Mouse (Mus musculus): ENCODE measurements around the gene Cela3a. TPM values are rescaled to one million over a fixed set of nuclear protein-coding genes. Genes with fewer than 3 reads are reported as not detected.

Cela3a gene
- polyA plus RNA-seq, 1 experiment from 2014 or later, result not detected

DNA sequence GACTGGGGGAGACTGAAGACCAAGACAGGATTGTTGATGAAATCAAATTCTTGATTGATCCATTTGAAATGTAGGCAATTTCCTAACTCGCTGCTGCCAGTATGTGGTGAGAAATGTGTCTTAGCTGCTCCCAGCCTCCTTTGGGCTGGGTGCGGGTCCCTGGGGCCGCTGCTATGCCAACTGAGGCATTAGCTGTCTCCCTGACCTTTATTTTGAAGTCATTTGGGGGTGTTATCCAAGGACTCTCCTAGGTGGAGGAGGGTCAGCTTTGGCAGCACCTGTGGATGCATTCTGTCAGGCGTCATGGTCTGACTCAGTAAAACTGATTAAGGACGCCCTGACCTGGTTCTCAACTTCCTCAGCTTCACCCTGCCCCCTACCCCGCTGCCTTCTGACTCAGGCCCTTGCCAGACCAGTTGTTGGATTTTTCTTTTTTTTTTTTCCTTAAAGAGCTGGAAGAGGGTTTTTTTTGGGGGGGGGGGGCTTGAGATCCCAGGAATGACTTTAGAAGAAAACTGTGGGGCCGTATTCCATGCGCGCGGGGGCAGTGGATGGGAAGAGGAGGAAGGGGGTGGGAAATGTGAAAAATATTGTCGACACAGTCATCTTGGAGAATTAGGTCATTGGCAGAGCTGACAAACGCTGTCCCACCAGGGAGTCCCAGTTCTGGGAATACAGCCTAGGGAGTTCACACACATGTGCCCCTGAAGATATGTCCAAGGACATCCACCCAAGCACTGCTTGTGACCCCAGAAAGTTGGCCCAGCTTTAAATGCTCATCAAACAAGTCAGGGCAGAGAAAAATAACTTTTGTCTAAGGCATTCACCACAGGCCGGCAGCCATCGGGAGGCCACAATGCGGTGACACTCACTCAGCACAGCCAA, 12.7 kb downstream of the Cela3a start:
- Histone ChIP-seq H3K4me3 (ENCODE audit: low read depth, low read length) (no peak overlapping the region), H3K4me1 (replicated peaks; ENCODE audit: control insufficient read depth, insufficient read depth, low read length) (no peaks in the 10 kb centered on the region), H3K4me2 (no peak overlapping the region), H3K36me3 (ENCODE audit: control insufficient read depth, insufficient read depth, low read length) (no peaks in the 10 kb centered on the region), H3K27me3 (replicated peaks; ENCODE audit: control insufficient read depth, insufficient read depth, low read length) (no peaks in the 10 kb centered on the region), H3K9ac (ENCODE audit: low read depth, low read length) (no peak overlapping the region), H3K27ac (ENCODE audit: low read depth, low read length) (no peak overlapping the region), H3K9me3 (ENCODE audit: control insufficient read depth, low read length) (no peaks in the 10 kb centered on the region)
- ATAC-seq (replicated peaks; ENCODE audit: low FRiP score) (no peak), DNase-seq (ENCODE audit: low spot score) (no peak)
- 73% methylated on average over 15 of the region's 15 CpGs for WGBS

DNA sequence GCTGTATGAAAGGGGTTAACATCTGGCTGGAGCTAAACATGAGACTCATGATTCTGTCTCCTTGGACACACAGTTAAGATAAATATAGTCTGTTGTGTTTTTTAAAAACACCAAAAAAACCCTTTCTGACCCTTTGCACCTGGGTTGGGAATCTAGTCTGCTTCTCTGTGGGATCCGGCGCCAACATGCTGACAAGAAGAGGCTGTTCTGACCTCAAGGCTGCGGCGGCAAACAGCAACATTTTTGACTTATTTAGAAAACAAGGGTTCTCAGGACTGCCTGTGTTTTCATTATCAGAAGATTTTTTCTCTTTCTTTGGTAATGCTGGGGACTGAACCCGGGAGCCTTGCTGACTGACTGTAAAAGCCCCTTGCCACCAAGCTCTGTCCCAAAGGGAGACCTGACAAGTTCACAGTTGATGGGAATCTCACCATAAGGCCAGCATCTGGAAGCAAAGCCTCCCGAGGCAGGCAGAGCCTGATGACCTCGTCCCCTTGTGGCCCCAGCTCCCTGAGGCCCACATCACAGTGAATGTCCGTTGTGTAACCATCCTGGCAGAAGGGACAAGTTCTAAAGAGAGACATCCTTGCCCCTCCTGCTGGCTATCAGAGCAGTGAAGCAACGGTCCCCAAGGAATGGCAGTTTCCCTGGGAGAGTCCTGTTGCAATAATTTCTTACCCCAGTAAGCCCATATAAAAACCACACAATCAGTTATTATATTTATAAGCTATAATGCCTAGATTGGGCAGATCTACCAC, 16.0 kb downstream of the Cela3a start:
- Histone ChIP-seq H3K4me2 (no peak overlapping the region), H3K4me3 (ENCODE audit: low read depth, low read length) (no peak overlapping the region), H3K27ac (ENCODE audit: low read depth, low read length) (no peak overlapping the region), H3K27me3 (replicated peaks; ENCODE audit: control insufficient read depth, insufficient read depth, low read length) (no peaks in the 10 kb centered on the region), H3K36me3 (ENCODE audit: control insufficient read depth, insufficient read depth, low read length) (peaks cover 3% of the 10 kb centered on the region; the same call in 1 of the 2 replicates), H3K9me3 (ENCODE audit: control insufficient read depth, low read length) (no peaks in the 10 kb centered on the region), H3K4me1 (replicated peaks; ENCODE audit: control insufficient read depth, insufficient read depth, low read length) (peaks cover 5% of the 10 kb centered on the region), H3K9ac (ENCODE audit: low read depth, low read length) (no peak overlapping the region)
- ATAC-seq (replicated peaks; ENCODE audit: low FRiP score), result no peak
- DNase-seq (ENCODE audit: low spot score), result no peak
- WGBS, result 66% methylated on average over 9 of the region's 9 CpGs

- no peak overlapping the region for H3K4me2 ChIP-seq
- no peak for ATAC-seq (replicated peaks; ENCODE audit: low FRiP score)
- 83% methylated on average over 9 of the region's 9 CpGs for WGBS
- no peaks in the 10 kb centered on the region for H3K27me3 ChIP-seq (replicated peaks; ENCODE audit: control insufficient read depth, insufficient read depth, low read length)
- H3K36me3 ChIP-seq (ENCODE audit: control insufficient read depth, insufficient read depth, low read length), result peaks cover 3% of the 10 kb centered on the region; the same call in 1 of the 2 replicates
- no peak overlapping the region for H3K27ac ChIP-seq (ENCODE audit: low read depth, low read length)
- H3K9ac ChIP-seq (ENCODE audit: low read depth, low read length), result no peak overlapping the region
- DNase-seq (ENCODE audit: low spot score), result no peak
- H3K4me3 ChIP-seq (ENCODE audit: low read depth, low read length), result no peak overlapping the region
- H3K9me3 ChIP-seq (ENCODE audit: control insufficient read depth, low read length), result no peaks in the 10 kb centered on the region
- H3K4me1 ChIP-seq (replicated peaks; ENCODE audit: control insufficient read depth, insufficient read depth, low read length), result peaks cover 5% of the 10 kb centered on the region
Measured at GRCm38 (mm10) chr4:137392874-137393273, 16.7 kb downstream of the Cela3a start.

GRCm38 (mm10) chr4:137391287-137391686, 18.3 kb downstream of the Cela3a start:
- Histone ChIP-seq H3K36me3 (ENCODE audit: control insufficient read depth, insufficient read depth, low read length) (peaks cover 3% of the 10 kb centered on the region; the same call in 1 of the 2 replicates), H3K4me3 (ENCODE audit: low read depth, low read length) (no peak overlapping the region), H3K4me2 (no peak overlapping the region), H3K27ac (ENCODE audit: low read depth, low read length) (no peak overlapping the region), H3K27me3 (replicated peaks; ENCODE audit: control insufficient read depth, insufficient read depth, low read length) (no peaks in the 10 kb centered on the region), H3K9ac (ENCODE audit: low read depth, low read length) (no peak overlapping the region), H3K9me3 (ENCODE audit: control insufficient read depth, low read length) (no peaks in the 10 kb centered on the region), H3K4me1 (replicated peaks; ENCODE audit: control insufficient read depth, insufficient read depth, low read length) (peaks cover 5% of the 10 kb centered on the region)
- 90% methylated on average over 3 of the region's 3 CpGs for WGBS
- DNase-seq (ENCODE audit: low spot score), result no peak
- ATAC-seq (replicated peaks; ENCODE audit: low FRiP score), result no peak

DNA sequence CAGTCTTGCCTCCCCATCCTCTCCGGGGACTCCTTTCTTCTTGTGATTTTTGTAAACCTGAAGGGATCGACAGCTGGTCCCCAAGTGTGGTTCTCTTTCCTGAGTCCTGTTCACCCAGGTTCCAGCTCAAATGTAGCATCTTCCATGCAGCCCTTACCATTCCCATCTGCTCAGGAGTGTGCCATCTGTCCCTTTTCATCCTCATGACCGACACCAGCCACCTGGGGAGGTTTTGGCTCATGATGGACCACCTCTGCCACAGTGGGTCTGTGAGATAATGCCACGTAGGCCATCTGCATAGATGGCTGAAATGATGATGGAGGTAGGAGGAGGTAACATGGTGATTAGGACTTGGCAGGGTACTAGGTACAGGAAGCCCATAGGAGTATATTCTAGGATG, 19.4 kb downstream of the Cela3a start:
- Histone ChIP-seq H3K9ac (ENCODE audit: low read depth, low read length) (no peak overlapping the region), H3K9me3 (ENCODE audit: control insufficient read depth, low read length) (no peaks in the 10 kb centered on the region), H3K4me2 (no peak overlapping the region), H3K27me3 (replicated peaks; ENCODE audit: control insufficient read depth, insufficient read depth, low read length) (no peaks in the 10 kb centered on the region), H3K36me3 (ENCODE audit: control insufficient read depth, insufficient read depth, low read length) (peaks cover 3% of the 10 kb centered on the region; the same call in 1 of the 2 replicates), H3K4me1 (replicated peaks; ENCODE audit: control insufficient read depth, insufficient read depth, low read length) (peaks cover 5% of the 10 kb centered on the region), H3K27ac (ENCODE audit: low read depth, low read length) (no peak overlapping the region), H3K4me3 (ENCODE audit: low read depth, low read length) (no peak overlapping the region)
- ATAC-seq (replicated peaks; ENCODE audit: low FRiP score) (no peak), DNase-seq (ENCODE audit: low spot score) (no peak)
- 93% methylated on average over 4 of the region's 4 CpGs for WGBS

DNA sequence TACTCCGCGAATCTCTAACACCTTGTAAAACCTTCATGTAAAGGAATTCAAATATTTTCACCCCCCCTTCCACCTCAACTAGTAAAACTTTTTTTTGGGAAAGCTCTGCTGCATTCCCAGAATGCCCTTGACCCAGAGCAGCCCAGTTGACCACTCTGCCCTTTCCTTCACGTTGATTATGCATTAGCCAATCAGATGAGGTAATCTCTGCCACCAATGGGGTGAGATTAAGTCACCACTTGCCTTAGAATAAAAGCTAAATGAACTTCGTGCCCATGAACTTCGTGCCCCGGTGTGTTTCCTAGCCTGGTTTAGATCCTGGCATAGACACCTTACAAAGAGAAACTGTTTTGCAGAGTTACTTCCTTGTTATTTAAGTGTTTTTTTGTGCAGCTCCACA, 20.6 kb downstream of the Cela3a start:
- WGBS, result 38% methylated on average over 6 of the region's 6 CpGs
- ATAC-seq (replicated peaks; ENCODE audit: low FRiP score) (no peak), DNase-seq (ENCODE audit: low spot score) (no peak)
- Histone ChIP-seq H3K9ac (ENCODE audit: low read depth, low read length) (peak overlapping the region; percentile 90; the same call in 1 of the 2 replicates), H3K36me3 (ENCODE audit: control insufficient read depth, insufficient read depth, low read length) (peaks cover 3% of the 10 kb centered on the region; the same call in 1 of the 2 replicates), H3K9me3 (ENCODE audit: control insufficient read depth, low read length) (no peaks in the 10 kb centered on the region), H3K27ac (ENCODE audit: low read depth, low read length) (peak overlapping the region; percentile 98), H3K27me3 (replicated peaks; ENCODE audit: control insufficient read depth, insufficient read depth, low read length) (no peaks in the 10 kb centered on the region), H3K4me1 (replicated peaks; ENCODE audit: control insufficient read depth, insufficient read depth, low read length) (peaks cover 5% of the 10 kb centered on the region), H3K4me3 (ENCODE audit: low read depth, low read length) (peak overlapping the region; percentile 77), H3K4me2 (peak overlapping the region; percentile 71)

DNA sequence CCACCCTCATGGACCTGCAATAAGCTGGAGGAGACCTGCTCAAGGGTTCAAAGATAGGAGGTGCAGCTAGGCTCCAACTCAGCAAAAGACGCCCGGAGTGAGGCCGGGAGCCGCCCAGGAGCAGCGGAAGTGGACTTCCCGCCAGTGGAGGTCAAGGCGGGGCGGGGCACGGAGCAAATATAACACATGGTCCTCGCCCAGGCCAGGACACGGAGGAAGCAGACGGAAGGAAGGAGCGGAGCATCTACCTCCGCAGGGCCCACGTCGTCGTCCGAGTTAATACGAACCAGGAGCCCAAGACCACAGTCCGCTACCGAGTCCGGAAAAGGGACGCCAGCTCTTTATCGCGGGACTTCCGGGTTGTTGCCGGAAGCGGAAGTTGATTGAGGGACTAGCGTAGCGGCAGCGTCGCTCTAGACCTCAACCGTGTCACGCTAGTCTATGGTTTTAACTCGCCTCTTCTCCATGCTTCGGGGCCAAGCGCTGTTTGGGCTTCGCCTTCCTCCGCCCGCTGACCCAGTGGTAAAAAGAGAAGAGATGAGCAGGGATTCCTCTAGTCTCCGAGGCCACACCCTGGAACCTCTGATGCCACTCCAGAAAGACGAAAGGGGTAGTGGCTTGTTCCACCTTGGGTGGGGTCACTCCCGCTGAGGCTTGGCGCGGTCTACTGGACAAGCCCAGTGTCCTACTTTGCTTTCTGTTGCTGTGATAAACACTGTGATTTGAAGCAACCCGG, 21.4 kb downstream of the Cela3a start:
- peaks cover 3% of the 10 kb centered on the region; the same call in 1 of the 2 replicates for H3K36me3 ChIP-seq (ENCODE audit: control insufficient read depth, insufficient read depth, low read length)
- H3K27me3 ChIP-seq (replicated peaks; ENCODE audit: control insufficient read depth, insufficient read depth, low read length), result no peaks in the 10 kb centered on the region
- DNase-seq (ENCODE audit: low spot score) (peak; percentile 92), ATAC-seq (replicated peaks; ENCODE audit: low FRiP score) (peak; percentile 87)
- peak overlapping the region; percentile 77 for H3K4me3 ChIP-seq (ENCODE audit: low read depth, low read length)
- peak overlapping the region; percentile 90 for H3K9ac ChIP-seq (ENCODE audit: low read depth, low read length)
- under 1% methylated on average over 46 of the region's 46 CpGs for WGBS
- H3K4me1 ChIP-seq (replicated peaks; ENCODE audit: control insufficient read depth, insufficient read depth, low read length), result peaks cover 5% of the 10 kb centered on the region
- peak overlapping the region; percentile 98 for H3K27ac ChIP-seq (ENCODE audit: low read depth, low read length)
- H3K4me2 ChIP-seq, result peak overlapping the region; percentile 71
- H3K9me3 ChIP-seq (ENCODE audit: control insufficient read depth, low read length), result no peaks in the 10 kb centered on the region

DNA sequence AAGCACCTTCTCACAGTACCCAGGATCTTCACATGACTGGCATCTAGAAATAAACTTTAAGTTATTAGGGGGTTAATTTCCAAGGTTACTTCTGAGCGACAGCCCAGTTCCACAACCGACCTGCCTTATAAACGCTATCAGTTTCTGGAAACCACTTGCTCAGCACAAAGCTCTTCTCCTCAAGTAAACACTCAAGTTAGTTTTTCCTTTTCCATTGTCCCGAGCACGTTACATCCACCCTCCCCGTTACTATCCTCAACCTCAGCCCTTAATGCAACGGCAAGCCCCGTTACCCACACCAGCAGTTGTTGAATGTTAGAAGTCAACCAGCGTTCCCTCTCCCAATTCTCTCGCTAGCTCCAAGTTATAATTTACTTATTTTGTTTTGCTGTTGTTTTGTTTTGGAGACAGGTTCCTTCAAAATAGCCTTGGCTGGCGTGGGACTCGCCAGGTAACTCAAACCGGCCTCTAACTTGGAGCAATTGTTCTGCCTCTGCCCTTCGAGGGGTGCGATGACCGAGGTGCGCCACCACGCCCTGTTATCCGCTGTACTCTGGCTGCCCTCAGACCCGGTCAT, 22.0 kb downstream of the Cela3a start:
- Histone ChIP-seq H3K4me1 (replicated peaks; ENCODE audit: control insufficient read depth, insufficient read depth, low read length) (peaks cover 5% of the 10 kb centered on the region), H3K27ac (ENCODE audit: low read depth, low read length) (peak overlapping the region; percentile 98), H3K4me2 (peak overlapping the region; percentile 71), H3K4me3 (ENCODE audit: low read depth, low read length) (peak overlapping the region; percentile 77), H3K36me3 (ENCODE audit: control insufficient read depth, insufficient read depth, low read length) (peaks cover 3% of the 10 kb centered on the region; the same call in 1 of the 2 replicates), H3K9me3 (ENCODE audit: control insufficient read depth, low read length) (no peaks in the 10 kb centered on the region), H3K9ac (ENCODE audit: low read depth, low read length) (peak overlapping the region; percentile 90), H3K27me3 (replicated peaks; ENCODE audit: control insufficient read depth, insufficient read depth, low read length) (no peaks in the 10 kb centered on the region)
- ATAC-seq (replicated peaks; ENCODE audit: low FRiP score) (peak; percentile 42), DNase-seq (ENCODE audit: low spot score) (no peak)
- WGBS, result 1% methylated on average over 20 of the region's 20 CpGs
